Mouse (Mus musculus) embryonic facial prominence, embryonic 13.5 days (tissue): ENCODE data around the gene Stx16. TPM values are rescaled to one million over a fixed set of nuclear protein-coding genes. Genes with fewer than 3 reads are reported as not detected.

Experiments used
- ATAC-seq: fragments of 200-750 bp; cut with Nextera tagmentation; 2 replicates; pipeline ENCODE4 v1.8.0; 2017; ENCODE audit warnings: low read depth; ENCODE audit not compliant: insufficient number of reproducible peaks, insufficient read depth, low FRiP score, low TSS enrichment
- H3K27ac ChIP-seq: fragments of 300-500 bp; sonication (generic); 2 replicates; pipeline ENCODE4 v1.5.1; 2015; ENCODE audit warnings: moderate library complexity, mild to moderate bottlenecking, inconsistent platforms
- H3K27me3 ChIP-seq: fragments of 300-500 bp; sonication (generic); 2 replicates; pipeline ENCODE4 v1.6.1; 2015; ENCODE audit warnings: mild to moderate bottlenecking, inconsistent platforms
- H3K36me3 ChIP-seq: fragments of 300-500 bp; sonication (generic); 2 replicates; pipeline ENCODE4 v1.6.1; 2015; ENCODE audit warnings: mild to moderate bottlenecking, inconsistent platforms
- H3K4me1 ChIP-seq: fragments of 300-500 bp; sonication (generic); 2 replicates; pipeline ENCODE4 v1.6.1; 2015; ENCODE audit warnings: inconsistent platforms
- H3K4me2 ChIP-seq: fragments of 300-500 bp; sonication (generic); 2 replicates; pipeline ENCODE4 v1.6.1; 2015; ENCODE audit warnings: moderate library complexity, mild to moderate bottlenecking, inconsistent platforms
- H3K4me3 ChIP-seq: fragments of 300-500 bp; sonication (generic); 2 replicates; pipeline ENCODE4 v1.5.1; 2015; ENCODE audit warnings: mild to moderate bottlenecking, inconsistent platforms
- H3K9ac ChIP-seq: fragments of 300-500 bp; sonication (generic); 2 replicates; pipeline ENCODE4 v1.6.1; 2015; ENCODE audit warnings: mild to moderate bottlenecking, inconsistent platforms
- H3K9me3 ChIP-seq: fragments of 300-500 bp; sonication (generic); 2 replicates; pipeline ENCODE4 v1.6.1; 2016; ENCODE audit warnings: inconsistent platforms
- WGBS: fragments of 180-500 bp; shearing (Covaris S2); methylation state at CpG from one replicate; pipeline ENCODE4 v1.1.7; 2015; ENCODE audit warnings: mixed read lengths; 5-methylcytosine and 5-hydroxymethylcytosine counted together
- polyA plus RNA-seq: library from polyadenylated mRNA; unstranded; fragments of >200 nt; fragmentation: Nextera tagmentation; extraction: Ambion mirVana; gene quantifications from 2 replicates; pipeline ENCODE4 v1.2.1, GENCODE M21; 2015

Stx16 gene
- polyA plus RNA-seq, 1 experiment from 2014 or later, result 13.5 TPM

DNA sequence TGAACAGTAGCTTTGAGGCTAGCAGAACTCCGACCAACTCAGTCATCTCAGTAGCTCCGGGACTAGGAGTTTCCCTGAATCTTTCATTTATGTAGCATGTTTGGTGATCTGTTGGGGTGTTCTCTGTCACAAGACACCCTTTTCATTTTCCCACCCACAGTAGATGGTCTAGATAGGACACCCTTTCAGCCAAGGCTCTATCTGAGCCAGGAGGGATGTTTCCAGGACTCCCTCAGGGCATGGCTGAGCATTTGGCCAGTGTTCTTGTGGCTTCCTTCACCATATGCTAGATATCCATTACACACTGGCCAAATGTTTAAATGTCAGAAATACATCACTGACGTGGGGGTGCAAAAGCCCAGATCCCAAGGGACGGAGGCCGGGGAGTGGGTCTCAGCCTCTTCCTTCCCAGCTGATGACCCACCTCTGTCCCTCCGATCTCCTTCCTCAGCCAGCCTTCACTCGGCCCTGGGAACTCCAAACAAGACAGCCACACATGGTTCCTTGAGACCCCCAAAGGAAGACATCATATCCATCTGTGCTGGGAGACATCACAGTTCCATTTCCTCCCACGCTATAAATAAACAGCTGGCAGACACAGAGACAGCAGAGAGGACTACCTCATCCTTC lies 54.5 kb downstream of the Stx16 start:
- WGBS, result 84% methylated on average over 8 of the region's 8 CpGs
- ATAC-seq, result no peak
- Histone ChIP-seq H3K4me1 (peaks cover 13% of the 10 kb centered on the region), H3K4me3 (no peak overlapping the region), H3K9ac (no peak overlapping the region), H3K27me3 (0 out of 2 replicates have a peak, but pooled peaks cover 3% of the 10 kb centered on the region), H3K36me3 (no peaks in the 10 kb centered on the region), H3K9me3 (no peaks in the 10 kb centered on the region), H3K4me2 (no peak overlapping the region), H3K27ac (no peak overlapping the region)

DNA sequence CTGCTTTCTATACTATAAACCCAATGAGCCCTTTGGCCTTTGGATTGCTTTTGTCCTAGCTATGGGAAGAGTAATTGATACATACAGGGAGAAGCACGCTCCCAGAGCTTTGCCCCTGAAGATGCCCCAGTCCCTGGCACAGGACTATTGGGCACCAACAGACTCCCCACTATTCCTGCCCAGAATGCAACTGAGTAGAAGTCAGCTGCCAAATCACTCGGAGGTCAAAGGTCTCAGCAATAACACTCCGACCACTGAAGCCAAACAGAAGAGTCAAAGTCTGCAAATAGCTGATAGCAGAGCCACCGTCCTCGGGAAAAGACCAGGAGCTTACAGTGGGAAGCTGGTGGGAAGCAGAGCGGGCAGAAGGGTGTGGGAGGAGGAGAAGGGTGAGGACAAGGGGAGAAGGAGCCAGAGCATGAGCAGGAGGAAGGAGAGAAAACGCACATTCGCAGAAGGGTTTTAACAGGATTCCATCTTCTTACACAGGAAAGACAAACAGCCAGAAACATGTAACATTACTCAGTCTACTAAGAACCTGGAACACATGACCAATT lies 56.4 kb downstream of the Stx16 start:
- Histone ChIP-seq H3K4me1 (peaks cover under 1% of the 10 kb centered on the region), H3K9ac (no peak overlapping the region), H3K27ac (no peak overlapping the region), H3K4me2 (no peak overlapping the region), H3K27me3 (0 out of 2 replicates have a peak, but pooled peaks cover 3% of the 10 kb centered on the region), H3K36me3 (no peaks in the 10 kb centered on the region), H3K4me3 (no peak overlapping the region), H3K9me3 (no peaks in the 10 kb centered on the region)
- 82% methylated on average over 8 of the region's 8 CpGs for WGBS
- ATAC-seq, result no peak

Other genes with a start within 250 kb of the Stx16 start
- gene Npepl1, start 34.0 kb downstream of the Stx16 start, polyA plus RNA-seq, result 52.0 and 55.7 TPM in 2 replicates
- gene Gnas, start 208.0 kb downstream of the Stx16 start, polyA plus RNA-seq, result 1,664 and 1,723 TPM in 2 replicates